Mouse (Mus musculus) lung, embryonic 15.5 days (tissue): ENCODE measurements around the gene Trim62. TPM values are rescaled to one million over a fixed set of nuclear protein-coding genes. Genes with fewer than 3 reads are reported as not detected.

Experiments used
- ATAC-seq: fragments of 200-750 bp; cut with Nextera tagmentation; 2 replicates; pipeline ENCODE4 v1.8.0; 2017; ENCODE audit warnings: moderate number of reproducible peaks, borderline replicate concordance; ENCODE audit not compliant: low FRiP score, low TSS enrichment; ENCODE audit errors: extremely low read depth
- H3K27ac ChIP-seq: fragments of 300-500 bp; sonication (generic); 2 replicates; pipeline ENCODE4 v1.5.1; 2015; ENCODE audit warnings: moderate library complexity, mild to moderate bottlenecking, inconsistent platforms
- H3K27me3 ChIP-seq: fragments of 300-500 bp; sonication (generic); 2 replicates; pipeline ENCODE4 v1.6.1; 2015; ENCODE audit warnings: inconsistent platforms
- H3K36me3 ChIP-seq: fragments of 300-500 bp; sonication (generic); 2 replicates; pipeline ENCODE4 v1.6.1; 2015; ENCODE audit warnings: inconsistent platforms
- H3K4me1 ChIP-seq: fragments of 300-500 bp; sonication (generic); 2 replicates; pipeline ENCODE4 v1.6.1; 2015; ENCODE audit warnings: inconsistent platforms
- H3K4me2 ChIP-seq: fragments of 300-500 bp; sonication (generic); 2 replicates; pipeline ENCODE4 v1.6.1; 2015; ENCODE audit warnings: inconsistent platforms, mild to moderate bottlenecking, moderate library complexity
- H3K4me3 ChIP-seq: fragments of 300-500 bp; sonication (generic); 2 replicates; pipeline ENCODE4 v1.5.1; 2015; ENCODE audit warnings: mild to moderate bottlenecking, inconsistent platforms
- H3K9ac ChIP-seq: fragments of 300-500 bp; sonication (generic); 2 replicates; pipeline ENCODE4 v1.6.1; 2015; ENCODE audit warnings: inconsistent platforms
- H3K9me3 ChIP-seq: fragments of 300-500 bp; sonication (generic); 2 replicates; pipeline ENCODE4 v1.6.1; 2016; ENCODE audit warnings: inconsistent platforms
- WGBS: fragments of 180-500 bp; shearing (Covaris S2); methylation state at CpG from one replicate; pipeline ENCODE4 v1.1.7; 2015; 5-methylcytosine and 5-hydroxymethylcytosine counted together
- polyA plus RNA-seq: library from polyadenylated mRNA; unstranded; fragments of >200 nt; fragmentation: Nextera tagmentation; extraction: Ambion mirVana; gene quantifications from 2 replicates; pipeline ENCODE4 v1.2.1, GENCODE M21; 2015

Trim62 gene
- 5.0 and 5.7 TPM in 2 replicates for polyA plus RNA-seq

- WGBS: under 1% methylated on average over 29 of the region's 37 CpGs
- peak; percentile 89 for ATAC-seq
- peaks cover 4% of the 10 kb centered on the region; the same call in 1 of the 2 replicates for H3K9me3 ChIP-seq
- peak within 1 kb of the TSS; percentile 100 for H3K4me2 ChIP-seq
- peak within 1 kb of the TSS; percentile 83 for H3K4me3 ChIP-seq
- peak within 1 kb of the TSS; percentile 43 for H3K27ac ChIP-seq
- H3K36me3 ChIP-seq: no peaks in the 10 kb centered on the region; the same call in 1 of the 2 replicates
- H3K4me1 ChIP-seq: peaks cover 28% of the 10 kb centered on the region
- H3K9ac ChIP-seq: peak within 1 kb of the TSS; percentile 63
- H3K27me3 ChIP-seq: peaks cover 6% of the 10 kb centered on the region; the same call in 1 of the 2 replicates
Observed at GRCm38 (mm10) chr4:128883379-128883781, at the start of gene Trim62. Trim62 (plus strand) TSS chr4:128883580.

- no peak for ATAC-seq
- H3K9me3 ChIP-seq: no peaks in the 10 kb centered on the region
- 12% methylated on average over 5 of the region's 5 CpGs for WGBS
- H3K9ac ChIP-seq: no peak overlapping the region
- H3K36me3 ChIP-seq: no peaks in the 10 kb centered on the region
- H3K4me2 ChIP-seq: no peak overlapping the region
- H3K4me1 ChIP-seq: peaks cover 41% of the 10 kb centered on the region
- no peak overlapping the region for H3K4me3 ChIP-seq
- no peaks in the 10 kb centered on the region for H3K27me3 ChIP-seq
- peak overlapping the region; percentile 97 for H3K27ac ChIP-seq
Observed at GRCm38 (mm10) chr4:128838202-128838601, 45.2 kb upstream of the Trim62 start.

- 8% methylated on average over 16 of the region's 16 CpGs for WGBS
- peak overlapping the region; percentile 22 for H3K4me2 ChIP-seq
Observed at GRCm38 (mm10) chr4:128839811-128840738, 43.3 kb upstream of the Trim62 start.

GRCm38 (mm10) chr4:128841259-128841658 is 42.1 kb upstream of the Trim62 start:
- Histone ChIP-seq H3K9me3 (no peaks in the 10 kb centered on the region), H3K4me2 (peak overlapping the region; percentile 20; the same call in 1 of the 2 replicates), H3K27ac (peak overlapping the region; percentile 97), H3K4me1 (peaks cover 50% of the 10 kb centered on the region), H3K36me3 (no peaks in the 10 kb centered on the region), H3K9ac (no peak overlapping the region), H3K27me3 (no peaks in the 10 kb centered on the region), H3K4me3 (no peak overlapping the region)
- ATAC-seq: peak; percentile 54; the same call in 1 of the 2 replicates
- 24% methylated on average over 8 of the region's 8 CpGs for WGBS

More at GRCm38 (mm10) chr4:128839811-128840738, 43.3 kb upstream of the Trim62 start:
- H3K4me1 ChIP-seq: peaks cover 41% of the 10 kb centered on the region
- H3K9ac ChIP-seq: no peak overlapping the region
- H3K27me3 ChIP-seq: no peaks in the 10 kb centered on the region
- no peaks in the 10 kb centered on the region for H3K9me3 ChIP-seq
- H3K4me3 ChIP-seq: no peak overlapping the region
- peak overlapping the region; percentile 97 for H3K27ac ChIP-seq
- no peaks in the 10 kb centered on the region for H3K36me3 ChIP-seq
- ATAC-seq: peak; percentile 91

GRCm38 (mm10) chr4:128844566-128844965 is 38.8 kb upstream of the Trim62 start:
- no peak overlapping the region for H3K9ac ChIP-seq
- H3K9me3 ChIP-seq: no peaks in the 10 kb centered on the region
- 35% methylated on average over 13 of the region's 13 CpGs for WGBS
- H3K27ac ChIP-seq: no peak overlapping the region
- peaks cover 31% of the 10 kb centered on the region for H3K4me1 ChIP-seq
- ATAC-seq: no peak
- no peaks in the 10 kb centered on the region for H3K27me3 ChIP-seq
- no peak overlapping the region for H3K4me2 ChIP-seq
- no peak overlapping the region for H3K4me3 ChIP-seq
- H3K36me3 ChIP-seq: no peaks in the 10 kb centered on the region

GRCm38 (mm10) chr4:128845367-128845973 is 37.9 kb upstream of the Trim62 start:
- H3K9me3 ChIP-seq: no peaks in the 10 kb centered on the region
- H3K27ac ChIP-seq: no peak overlapping the region
- no peak overlapping the region for H3K9ac ChIP-seq
- peaks cover 23% of the 10 kb centered on the region for H3K4me1 ChIP-seq
- H3K4me3 ChIP-seq: no peak overlapping the region
- WGBS: 56% methylated on average over 12 of the region's 12 CpGs
- H3K4me2 ChIP-seq: no peak overlapping the region
- no peaks in the 10 kb centered on the region for H3K36me3 ChIP-seq
- H3K27me3 ChIP-seq: no peaks in the 10 kb centered on the region
- no peak for ATAC-seq

- 86% methylated on average over 3 of the region's 3 CpGs for WGBS
- H3K4me2 ChIP-seq: no peak overlapping the region
- peaks cover 12% of the 10 kb centered on the region; the same call in 1 of the 2 replicates for H3K4me1 ChIP-seq
- no peak overlapping the region for H3K27ac ChIP-seq
- H3K9ac ChIP-seq: no peak overlapping the region
- H3K27me3 ChIP-seq: no peaks in the 10 kb centered on the region
- no peak overlapping the region for H3K4me3 ChIP-seq
- H3K9me3 ChIP-seq: no peaks in the 10 kb centered on the region
- 0 out of 2 replicates have a peak, but pooled peaks have one; percentile 8 for ATAC-seq
- H3K36me3 ChIP-seq: no peaks in the 10 kb centered on the region
Observed at GRCm38 (mm10) chr4:128848961-128849360, 34.4 kb upstream of the Trim62 start.

GRCm38 (mm10) chr4:128849686-128850085 is 33.7 kb upstream of the Trim62 start:
- no peaks in the 10 kb centered on the region for H3K36me3 ChIP-seq
- 60% methylated on average over 7 of the region's 7 CpGs for WGBS
- no peak overlapping the region for H3K4me2 ChIP-seq
- H3K4me3 ChIP-seq: no peak overlapping the region
- H3K27me3 ChIP-seq: no peaks in the 10 kb centered on the region
- no peak for ATAC-seq
- H3K4me1 ChIP-seq: peaks cover 12% of the 10 kb centered on the region; the same call in 1 of the 2 replicates
- no peak overlapping the region for H3K9ac ChIP-seq
- H3K9me3 ChIP-seq: no peaks in the 10 kb centered on the region
- no peak overlapping the region for H3K27ac ChIP-seq

GRCm38 (mm10) chr4:128852266-128852887 is 31.0 kb upstream of the Trim62 start:
- Histone ChIP-seq H3K27ac (no peak overlapping the region), H3K4me3 (no peak overlapping the region), H3K9ac (no peak overlapping the region), H3K27me3 (no peaks in the 10 kb centered on the region), H3K36me3 (no peaks in the 10 kb centered on the region), H3K9me3 (no peaks in the 10 kb centered on the region), H3K4me1 (no peaks in the 10 kb centered on the region), H3K4me2 (no peak overlapping the region)
- WGBS: 67% methylated on average over 12 of the region's 12 CpGs
- ATAC-seq: no peak

GRCm38 (mm10) chr4:128853117-128853516 is 30.3 kb upstream of the Trim62 start:
- H3K4me2 ChIP-seq: no peak overlapping the region
- no peaks in the 10 kb centered on the region for H3K4me1 ChIP-seq
- no peak overlapping the region for H3K9ac ChIP-seq
- H3K27ac ChIP-seq: no peak overlapping the region
- no peak overlapping the region for H3K4me3 ChIP-seq
- ATAC-seq: no peak
- WGBS: 79% methylated on average over 11 of the region's 11 CpGs
- no peaks in the 10 kb centered on the region for H3K9me3 ChIP-seq
- no peaks in the 10 kb centered on the region for H3K36me3 ChIP-seq
- H3K27me3 ChIP-seq: no peaks in the 10 kb centered on the region

- WGBS: 37% methylated on average over 4 of the region's 4 CpGs
- ATAC-seq: peak; percentile 81
- peak overlapping the region; percentile 77 for H3K27ac ChIP-seq
- H3K4me1 ChIP-seq: no peaks in the 10 kb centered on the region
- no peaks in the 10 kb centered on the region for H3K9me3 ChIP-seq
- no peak overlapping the region for H3K4me2 ChIP-seq
- no peak overlapping the region for H3K4me3 ChIP-seq
- no peaks in the 10 kb centered on the region for H3K36me3 ChIP-seq
- H3K27me3 ChIP-seq: no peaks in the 10 kb centered on the region
- no peak overlapping the region for H3K9ac ChIP-seq
Observed at GRCm38 (mm10) chr4:128855613-128856040, 27.8 kb upstream of the Trim62 start.
